Mouse (Mus musculus) embryonic facial prominence, embryonic 12.5 days (tissue): ENCODE measurements around the gene Gm49673. TPM values are rescaled to one million over a fixed set of nuclear protein-coding genes. Genes with fewer than 3 reads are reported as not detected.
A peak's percentile ranks its signal among the peaks of the same experiment; 100 is the strongest.
"Not testable (repeated sequence)": the region's sequence is repeated elsewhere in the genome, so short reads cannot be mapped to it uniquely, and the experiment has no call there.

ENCODE experiments used
- ATAC-seq: fragments of 200-750 bp; cut with Nextera tagmentation; 2 replicates; pipeline ENCODE4 v1.8.0; 2017; ENCODE audit not compliant: insufficient number of reproducible peaks, insufficient read depth, low FRiP score, low TSS enrichment
- H3K27ac ChIP-seq: fragments of 300-500 bp; sonication (generic); 2 replicates; pipeline ENCODE4 v1.5.1; 2016; ENCODE audit warnings: mild to moderate bottlenecking
- H3K27me3 ChIP-seq: fragments of 300-500 bp; sonication (generic); 2 replicates; pipeline ENCODE4 v1.6.1; 2016; ENCODE audit warnings: mild to moderate bottlenecking, moderate library complexity
- H3K36me3 ChIP-seq: fragments of 300-500 bp; sonication (generic); 2 replicates; pipeline ENCODE4 v1.6.1; 2016; ENCODE audit warnings: mild to moderate bottlenecking
- H3K4me1 ChIP-seq: fragments of 300-500 bp; sonication (generic); 2 replicates; pipeline ENCODE4 v1.6.1; 2016
- H3K4me2 ChIP-seq: fragments of 300-500 bp; sonication (generic); replicated peaks from 2 replicates; pipeline ENCODE4 v1.6.1; 2016; ENCODE audit warnings: mild to moderate bottlenecking, moderate library complexity
- H3K4me3 ChIP-seq: fragments of 300-500 bp; sonication (generic); 2 replicates; pipeline ENCODE4 v1.5.1; 2016; ENCODE audit warnings: mild to moderate bottlenecking
- H3K9ac ChIP-seq: fragments of 300-500 bp; sonication (generic); 2 replicates; pipeline ENCODE4 v1.6.1; 2016; ENCODE audit warnings: mild to moderate bottlenecking, moderate library complexity
- H3K9me3 ChIP-seq: fragments of 300-500 bp; sonication (generic); 2 replicates; pipeline ENCODE4 v1.6.1; 2016; ENCODE audit warnings: mild to moderate bottlenecking, moderate library complexity
- WGBS: fragments of 180-500 bp; shearing (Covaris S2); methylation state at CpG from one replicate; pipeline ENCODE4 v1.1.7; 2016; 5-methylcytosine and 5-hydroxymethylcytosine counted together
- polyA plus RNA-seq: library from polyadenylated mRNA; unstranded; fragments of >200 nt; fragmentation: Nextera tagmentation; extraction: Ambion mirVana; gene quantifications from 2 replicates; pipeline ENCODE4 v1.2.1, GENCODE M21; 2016

The Gm49673 gene
- polyA plus RNA-seq, 1 experiment from 2014 or later = 0.29 TPM

GRCm38 (mm10) chr17:8069847-8070246 lies 77.7 kb downstream of the Gm49673 start:
- H3K9me3 ChIP-seq, H3K36me3 ChIP-seq, ATAC-seq, H3K27me3 ChIP-seq, H3K4me3 ChIP-seq, H3K9ac ChIP-seq, H3K4me2 ChIP-seq, H3K4me1 ChIP-seq, H3K27ac ChIP-seq: not testable (repeated sequence)
- 90% methylated on average over 2 of the region's 2 CpGs for WGBS

- not testable (repeated sequence) for H3K9me3 ChIP-seq, ATAC-seq, H3K4me1 ChIP-seq, H3K9ac ChIP-seq, H3K27ac ChIP-seq, H3K4me3 ChIP-seq, H3K36me3 ChIP-seq, H3K27me3 ChIP-seq, H3K4me2 ChIP-seq
- 76% methylated on average over 2 of the region's 3 CpGs for WGBS
Observed at GRCm38 (mm10) chr17:8056637-8057138, 90.9 kb downstream of the Gm49673 start.

GRCm38 (mm10) chr17:8055919-8056589 lies 91.5 kb downstream of the Gm49673 start:
- not testable (repeated sequence) for H3K4me3 ChIP-seq, H3K27ac ChIP-seq, H3K9me3 ChIP-seq, H3K27me3 ChIP-seq, H3K4me2 ChIP-seq, H3K9ac ChIP-seq, H3K36me3 ChIP-seq, ATAC-seq, H3K4me1 ChIP-seq
- WGBS = 85% methylated on average over 6 of the region's 6 CpGs

- WGBS = 35% methylated on average over 3 of the region's 3 CpGs
- H3K4me3 ChIP-seq, H3K27ac ChIP-seq, H3K4me1 ChIP-seq, H3K27me3 ChIP-seq, H3K9me3 ChIP-seq, H3K36me3 ChIP-seq, H3K4me2 ChIP-seq, H3K9ac ChIP-seq: not testable (repeated sequence)
- ATAC-seq = 0 out of 2 replicates have a peak, but pooled peaks have one; percentile 60
Observed at GRCm38 (mm10) chr17:8051247-8051646, 96.3 kb downstream of the Gm49673 start.

- WGBS = 90% methylated on average over 5 of the region's 6 CpGs
- not testable (repeated sequence) for H3K4me3 ChIP-seq, H3K9ac ChIP-seq, H3K9me3 ChIP-seq, H3K27me3 ChIP-seq, H3K4me1 ChIP-seq, H3K4me2 ChIP-seq, H3K27ac ChIP-seq, H3K36me3 ChIP-seq, ATAC-seq
Observed at GRCm38 (mm10) chr17:8050218-8050617, 97.4 kb downstream of the Gm49673 start.

DNA sequence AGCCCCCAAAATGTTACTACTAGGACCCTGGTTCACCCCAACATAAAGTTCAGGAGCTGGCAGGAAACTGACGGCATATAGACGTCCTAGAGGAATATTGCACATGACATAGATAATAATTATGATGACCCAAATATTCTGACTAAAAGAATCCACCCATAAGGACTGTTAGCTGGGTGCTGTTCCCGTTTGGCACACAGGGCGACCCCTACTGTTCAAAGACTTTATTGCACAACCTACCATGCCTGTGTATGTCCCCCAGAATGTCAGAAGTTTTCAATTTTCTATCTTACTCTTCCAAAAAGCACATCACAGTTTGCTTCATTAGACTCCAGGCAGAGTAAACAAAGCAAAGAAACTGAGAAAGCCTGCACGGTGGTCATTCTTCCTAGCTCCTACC lies 101.4 kb downstream of the Gm49673 start:
- H3K27ac ChIP-seq, H3K4me3 ChIP-seq, H3K9ac ChIP-seq, H3K27me3 ChIP-seq, H3K4me1 ChIP-seq, H3K4me2 ChIP-seq, H3K36me3 ChIP-seq, H3K9me3 ChIP-seq, ATAC-seq: not testable (repeated sequence)
- 3% methylated on average over 2 of the region's 5 CpGs for WGBS

DNA sequence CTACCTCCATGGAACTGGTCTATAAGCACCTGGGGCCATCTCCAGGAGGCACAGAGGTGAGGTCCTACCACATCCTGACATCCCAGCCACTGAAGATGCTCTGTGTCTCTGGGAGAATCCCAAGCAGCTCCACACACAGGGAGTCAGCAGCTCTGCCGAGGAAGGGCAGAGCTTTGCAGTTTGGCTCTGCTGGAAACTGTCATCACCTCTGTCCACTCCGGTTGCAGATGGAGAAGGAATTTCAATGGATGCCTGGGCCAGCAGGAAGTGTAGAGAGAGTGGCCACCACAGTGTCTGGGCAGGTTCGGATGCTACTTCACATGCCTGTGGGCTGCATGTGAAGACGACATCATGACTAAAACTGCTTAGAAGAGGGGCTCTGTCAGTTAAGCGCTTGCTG lies 106.4 kb downstream of the Gm49673 start:
- no CpG with 5 or more reads among the region's 5 CpGs for WGBS
- H3K27ac ChIP-seq, H3K4me3 ChIP-seq, H3K4me2 ChIP-seq, H3K36me3 ChIP-seq, H3K27me3 ChIP-seq, H3K9me3 ChIP-seq, H3K4me1 ChIP-seq, ATAC-seq, H3K9ac ChIP-seq: not testable (repeated sequence)

- ATAC-seq, H3K27me3 ChIP-seq, H3K4me3 ChIP-seq, H3K9ac ChIP-seq, H3K36me3 ChIP-seq, H3K4me1 ChIP-seq, H3K27ac ChIP-seq, H3K9me3 ChIP-seq, H3K4me2 ChIP-seq: not testable (repeated sequence)
- no CpG with 5 or more reads among the region's 12 CpGs for WGBS
Observed at GRCm38 (mm10) chr17:8039916-8040635, 107.5 kb downstream of the Gm49673 start.

GRCm38 (mm10) chr17:8036976-8037375 lies 110.6 kb downstream of the Gm49673 start:
- H3K9me3 ChIP-seq, H3K4me1 ChIP-seq, ATAC-seq, H3K4me3 ChIP-seq, H3K4me2 ChIP-seq, H3K27me3 ChIP-seq, H3K36me3 ChIP-seq, H3K9ac ChIP-seq, H3K27ac ChIP-seq: not testable (repeated sequence)
- 46% methylated on average over 4 of the region's 6 CpGs for WGBS

Other genes starting within 250 kb of the Gm49673 start
- 0.60 and 0.69 TPM in 2 replicates for gene Tagap, start 221.8 kb downstream of the Gm49673 start, polyA plus RNA-seq
- gene Rsph3a, start 202.2 kb downstream of the Gm49673 start, polyA plus RNA-seq = 50.0 and 55.3 TPM in 2 replicates
- 21.3 and 22.0 TPM in 2 replicates for gene Rnaset2a, start 309 bp upstream of the Gm49673 start, polyA plus RNA-seq
- 43.2 and 43.5 TPM in 2 replicates for gene Fgfr1op, start 17.7 kb upstream of the Gm49673 start, polyA plus RNA-seq
- 0.32 TPM in 1 of 2 replicates, not detected in the other for gene Ccr6, start 88.3 kb upstream of the Gm49673 start, polyA plus RNA-seq
- gene Mpc1, start 135.1 kb upstream of the Gm49673 start, polyA plus RNA-seq = 122 and 129 TPM in 2 replicates
- 60.6 and 64.6 TPM in 2 replicates for gene Sft2d1, start 163.3 kb upstream of the Gm49673 start, polyA plus RNA-seq
- gene Prr18, start 189.7 kb upstream of the Gm49673 start, polyA plus RNA-seq = 0.58 and 1.1 TPM in 2 replicates
- 0.93 and 1.2 TPM in 2 replicates for gene T2, start 208.2 kb upstream of the Gm49673 start, polyA plus RNA-seq